Mouse (Mus musculus) ZHBTc4 (cell line): ENCODE results near the gene 3110040N11Rik.

ENCODE experiments used
- DNase-seq: peaks from one replicate; pipeline ENCODE4 v3.0.0-alpha.2; 2011; ENCODE audit warnings: low read depth, low spot score

3110040N11Rik gene

GRCm38 (mm10) chr7:81738720-81739385 is 50.4 kb downstream of the 3110040N11Rik start:
- no peak for DNase-seq

GRCm38 (mm10) chr7:81735300-81736048 is 53.8 kb downstream of the 3110040N11Rik start:
- DNase-seq = no peak

- no peak for DNase-seq
Measured at GRCm38 (mm10) chr7:81732183-81733089, 56.8 kb downstream of the 3110040N11Rik start.
